Mouse (Mus musculus): ENCODE results near the gene Foxo1. TPM values are rescaled to one million over a fixed set of nuclear protein-coding genes. Genes with fewer than 3 reads are reported as not detected.

The Foxo1 gene
- polyA plus RNA-seq, 1 experiment from 2014 or later: 8.6 TPM

DNA sequence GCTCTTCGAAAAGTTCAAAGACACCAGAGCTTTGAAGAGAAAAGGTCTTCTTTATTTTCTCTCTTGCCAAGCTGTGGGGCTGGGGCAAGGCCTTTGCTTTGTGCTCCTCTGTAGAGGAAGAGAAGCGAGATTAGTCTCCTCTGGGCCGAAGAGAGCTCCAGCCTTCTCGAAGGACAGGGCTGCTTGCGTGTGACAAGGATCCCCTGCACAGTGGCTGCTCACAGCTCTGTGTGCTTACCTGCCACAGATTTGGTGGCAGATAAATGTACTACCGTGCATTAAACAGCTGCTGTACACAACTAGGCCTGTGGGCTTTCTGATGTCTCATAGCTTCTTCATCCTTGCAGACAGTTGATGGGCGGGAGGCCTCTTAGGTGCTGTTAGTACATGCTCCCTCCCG lies 129.8 kb downstream of the Foxo1 start:
- H3K9me3 ChIP-seq (replicated peaks; ENCODE audit: low read length): no peaks in the 10 kb centered on the region
- H3K36me3 ChIP-seq (ENCODE audit: insufficient read depth, low read length): no peaks in the 10 kb centered on the region
- ATAC-seq (replicated peaks; ENCODE audit: low FRiP score, low read depth): no peak
- H3K4me3 ChIP-seq (replicated peaks; ENCODE audit: low read depth, low read length): no peak overlapping the region
- H3K9ac ChIP-seq (ENCODE audit: low read depth, low read length): no peak overlapping the region
- H3K27ac ChIP-seq: no peak overlapping the region
- no peaks in the 10 kb centered on the region for H3K27me3 ChIP-seq (ENCODE audit: insufficient read depth, low read length)
- no peak for TF ChIP-seq CTCF (IDR thresholded peaks at IDR 0.05; ENCODE audit: low read depth)
- no peak overlapping the region for H3K4me2 ChIP-seq (ENCODE audit: low read length)
- WGBS: 84% methylated on average over 8 of the region's 8 CpGs
- H3K4me1 ChIP-seq (replicated peaks; ENCODE audit: insufficient read depth, low read length): peaks cover 15% of the 10 kb centered on the region
- DNase-seq (ENCODE audit: low spot score): no peak

DNA sequence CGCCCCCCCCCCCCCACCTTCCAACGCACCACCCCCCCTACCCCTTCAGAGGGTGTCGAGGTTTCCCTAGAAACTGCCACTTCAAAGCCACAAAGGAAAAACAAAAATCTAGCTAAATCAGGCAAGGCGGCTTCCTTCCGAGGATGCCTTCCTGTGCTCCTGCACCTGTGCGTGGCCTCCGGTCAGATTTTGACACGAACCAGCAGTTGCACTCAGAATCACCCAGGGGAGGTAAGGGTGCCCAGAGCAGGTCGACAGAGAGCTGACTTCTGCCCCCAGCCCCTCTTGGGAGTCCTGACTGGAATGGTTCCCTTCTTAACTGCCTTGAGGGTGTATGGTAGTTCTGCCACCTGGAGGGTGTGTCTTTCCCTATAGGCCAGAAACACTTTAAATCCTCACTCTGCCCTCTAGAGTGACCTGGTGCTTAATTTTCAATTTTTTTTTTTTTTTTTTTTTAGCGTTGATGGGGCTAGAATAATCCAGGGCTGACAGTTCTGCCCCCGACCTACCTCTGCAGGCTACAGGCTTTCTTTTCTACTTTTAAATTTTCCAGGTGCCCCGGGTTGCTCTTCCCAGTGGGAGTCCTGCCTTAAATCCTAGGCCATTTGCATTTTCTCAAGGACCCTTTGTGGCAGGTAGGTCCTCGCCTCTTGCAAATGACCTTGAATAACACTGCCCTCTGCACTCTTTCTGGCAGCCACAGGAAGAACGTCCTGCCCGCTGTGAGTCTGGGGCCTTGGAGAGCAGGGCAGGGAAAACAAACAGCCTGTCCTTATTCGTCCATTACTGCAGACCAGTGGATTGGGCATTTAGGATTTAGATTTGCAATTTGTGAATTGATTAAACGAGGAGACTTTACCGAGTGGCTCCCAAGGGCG lies 132.4 kb downstream of the Foxo1 start:
- Histone ChIP-seq H3K4me1 (replicated peaks; ENCODE audit: insufficient read depth, low read length) (peaks cover 20% of the 10 kb centered on the region), H3K36me3 (ENCODE audit: insufficient read depth, low read length) (no peaks in the 10 kb centered on the region), H3K9me3 (replicated peaks; ENCODE audit: low read length) (no peaks in the 10 kb centered on the region), H3K9ac (ENCODE audit: low read depth, low read length) (0 out of 2 replicates have a peak overlapping the region, but pooled peaks have one; percentile 55), H3K27ac (peak overlapping the region; percentile 20; the same call in 1 of the 2 replicates), H3K4me3 (replicated peaks; ENCODE audit: low read depth, low read length) (peak overlapping the region; percentile 27; the same call in 1 of the 2 replicates), H3K27me3 (ENCODE audit: insufficient read depth, low read length) (no peaks in the 10 kb centered on the region), H3K4me2 (ENCODE audit: low read length) (peak overlapping the region; percentile 62)
- ATAC-seq (replicated peaks; ENCODE audit: low FRiP score, low read depth) (no peak), DNase-seq (ENCODE audit: low spot score) (no peak)
- WGBS: 18% methylated on average over 19 of the region's 19 CpGs
- TF ChIP-seq CTCF (IDR thresholded peaks at IDR 0.05; ENCODE audit: low read depth): no peak

DNA sequence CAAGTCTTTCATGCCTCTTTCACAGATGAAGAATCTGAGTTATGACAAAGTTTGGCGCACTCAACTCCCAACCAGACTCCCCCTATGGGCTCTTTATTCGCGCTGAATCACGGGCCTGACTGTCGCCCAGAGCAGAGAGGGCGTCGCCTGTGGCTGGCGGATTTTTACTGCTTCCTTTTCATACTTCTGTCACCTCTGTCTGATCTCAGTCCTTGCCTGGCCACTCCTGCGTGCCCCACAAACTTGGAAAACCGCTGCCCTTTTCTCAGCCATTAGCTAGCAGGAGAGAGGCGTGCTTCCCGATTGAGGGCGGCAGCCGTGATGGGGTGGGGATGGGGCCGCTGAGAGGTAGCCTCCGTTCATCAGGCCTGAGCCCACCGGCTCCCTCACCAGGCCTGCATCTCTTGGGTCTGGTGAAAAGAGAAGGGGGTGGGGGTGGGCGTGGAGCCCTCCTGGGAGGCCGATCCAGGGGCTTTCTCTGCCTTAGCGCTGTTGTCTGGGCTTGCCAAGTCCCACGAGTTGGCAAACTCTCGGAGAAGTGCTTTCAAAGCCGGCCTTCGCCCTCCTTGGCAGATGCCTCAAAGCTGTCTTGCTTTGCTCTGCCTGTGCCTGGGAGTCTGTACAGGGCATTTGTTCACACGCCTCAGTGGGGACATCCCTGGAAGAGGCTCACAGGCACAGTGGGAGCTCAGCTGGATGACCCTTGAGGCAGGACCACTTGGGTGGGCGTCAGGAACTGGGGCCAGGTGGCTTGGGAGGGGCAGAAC lies 133.2 kb downstream of the Foxo1 start:
- Histone ChIP-seq H3K9ac (ENCODE audit: low read depth, low read length) (peak overlapping the region; percentile 55), H3K4me2 (ENCODE audit: low read length) (peak overlapping the region; percentile 62), H3K4me3 (replicated peaks; ENCODE audit: low read depth, low read length) (peak overlapping the region; percentile 27), H3K4me1 (replicated peaks; ENCODE audit: insufficient read depth, low read length) (peaks cover 20% of the 10 kb centered on the region), H3K27ac (peak overlapping the region; percentile 20; the same call in 1 of the 2 replicates), H3K36me3 (ENCODE audit: insufficient read depth, low read length) (no peaks in the 10 kb centered on the region), H3K27me3 (ENCODE audit: insufficient read depth, low read length) (no peaks in the 10 kb centered on the region), H3K9me3 (replicated peaks; ENCODE audit: low read length) (no peaks in the 10 kb centered on the region)
- peak; percentile 74 for DNase-seq (ENCODE audit: low spot score)
- 4% methylated on average over 26 of the region's 26 CpGs for WGBS
- no peak for TF ChIP-seq CTCF (IDR thresholded peaks at IDR 0.05; ENCODE audit: low read depth)
- ATAC-seq (replicated peaks; ENCODE audit: low FRiP score, low read depth): 0 out of 2 replicates have a peak, but pooled peaks have one; percentile 29

Other genes with a start within 250 kb of the Foxo1 start
- gene Maml3, start 163.3 kb upstream of the Foxo1 start, polyA plus RNA-seq (2015; fragmentation: Nextera tagmentation; extraction: Ambion mirVana): 5.4 and 5.7 TPM in 2 replicates

Data from kidney, postnatal 0 days (tissue).